Mouse (Mus musculus) heart, embryonic 10.5 days (tissue): ENCODE data around the gene Pgam5. TPM values are rescaled to one million over a fixed set of nuclear protein-coding genes. Genes with fewer than 3 reads are reported as not detected.
A peak's percentile ranks its signal among the peaks of the same experiment; 100 is the strongest.

Experiments used
- DNase-seq: peaks from one replicate; pipeline ENCODE4 v3.0.0-alpha.2; 2017; ENCODE audit warnings: low spot score
- H3K27ac ChIP-seq: fragments of 300-500 bp; sonication (generic); 2 replicates; pipeline ENCODE4 v1.5.1; 2016; ENCODE audit warnings: mild to moderate bottlenecking
- H3K27me3 ChIP-seq: fragments of 300-500 bp; sonication (generic); 2 replicates; pipeline ENCODE4 v1.6.1; 2016; ENCODE audit warnings: mild to moderate bottlenecking; ENCODE audit not compliant: poor library complexity, insufficient read depth, severe bottlenecking
- H3K36me3 ChIP-seq: fragments of 300-500 bp; sonication (generic); 2 replicates; pipeline ENCODE4 v1.6.1; 2016; ENCODE audit warnings: mild to moderate bottlenecking, moderate library complexity
- H3K4me1 ChIP-seq: fragments of 300-500 bp; sonication (generic); 2 replicates; pipeline ENCODE4 v1.6.1; 2016; ENCODE audit warnings: mild to moderate bottlenecking
- H3K4me3 ChIP-seq: fragments of 300-500 bp; sonication (generic); 2 replicates; pipeline ENCODE4 v1.5.1; 2016; ENCODE audit warnings: mild to moderate bottlenecking, moderate library complexity
- H3K9me3 ChIP-seq: fragments of 300-500 bp; sonication (generic); 2 replicates; pipeline ENCODE4 v1.6.1; 2016; ENCODE audit warnings: mild to moderate bottlenecking, moderate library complexity
- WGBS: fragments of 180-500 bp; shearing (Covaris S2); methylation state at CpG from one replicate; pipeline ENCODE4 v1.1.7; 2016; 5-methylcytosine and 5-hydroxymethylcytosine counted together
- polyA plus RNA-seq: library from polyadenylated mRNA; unstranded; fragments of >200 nt; fragmentation: Nextera tagmentation; extraction: Ambion mirVana; gene quantifications from 2 replicates; pipeline ENCODE4 v1.2.1, GENCODE M21; 2016

Gene Pgam5
- 74.5 and 81.2 TPM in 2 replicates for polyA plus RNA-seq

DNA sequence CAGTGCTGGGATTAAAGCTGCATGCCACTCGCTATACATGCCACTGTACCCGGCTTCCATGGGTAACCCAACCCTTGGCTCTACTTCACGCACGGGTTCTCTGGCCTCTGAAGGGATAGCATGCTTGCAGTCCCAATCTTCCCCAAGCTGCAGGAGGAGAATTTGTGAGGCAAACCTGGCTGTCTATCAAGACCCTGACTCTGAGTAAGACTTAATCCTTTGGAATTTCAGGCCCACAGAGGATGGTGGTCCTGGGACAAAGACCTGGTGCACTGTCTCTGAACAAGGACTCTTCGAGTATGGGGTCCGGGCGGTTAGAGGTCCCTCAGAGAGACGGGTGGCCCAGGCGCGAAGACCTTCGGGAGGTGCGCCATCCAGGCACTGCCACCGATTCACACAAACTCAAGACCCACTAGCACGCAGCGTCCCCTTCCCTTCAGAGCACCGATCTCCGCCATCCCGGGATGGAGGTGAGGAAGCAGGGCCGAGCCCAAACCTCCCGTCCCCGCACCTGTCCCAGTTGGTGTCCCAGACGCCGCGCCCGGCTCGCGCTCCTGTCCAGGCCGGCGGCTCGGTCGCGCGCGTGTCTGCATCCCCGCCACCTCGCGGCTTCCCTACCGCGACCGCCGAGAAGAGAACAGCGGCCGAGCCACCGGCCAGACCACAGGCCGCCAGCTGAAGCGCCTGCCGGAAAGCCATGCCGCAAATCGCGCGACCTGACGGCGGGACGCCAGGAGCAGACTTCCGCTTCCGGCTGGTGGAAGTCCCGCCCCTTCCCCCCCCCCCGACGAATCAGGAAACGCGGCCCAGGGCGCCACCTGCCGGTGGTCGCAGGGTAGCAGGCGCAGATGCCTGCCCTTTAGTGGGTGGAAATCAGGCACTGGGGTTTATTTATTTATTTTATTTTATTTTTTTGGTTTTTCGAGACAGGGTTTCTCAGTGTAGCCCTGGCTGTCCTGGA lies at the start of gene Pgam5:
Pgam5 (minus strand) TSS at position 773 of the 961 bp plus-strand sequence.
- H3K4me1 ChIP-seq: peaks cover 5% of the 10 kb centered on the region
- peak within 1 kb of the TSS; percentile 88 for H3K4me3 ChIP-seq
- no peaks in the 10 kb centered on the region for H3K9me3 ChIP-seq
- DNase-seq: peak; percentile 95
- under 1% methylated on average over 63 of the region's 66 CpGs for WGBS
- H3K27ac ChIP-seq: peak within 1 kb of the TSS; percentile 89
- no peaks in the 10 kb centered on the region for H3K27me3 ChIP-seq
- peaks cover 29% of the 10 kb centered on the region for H3K36me3 ChIP-seq

DNA sequence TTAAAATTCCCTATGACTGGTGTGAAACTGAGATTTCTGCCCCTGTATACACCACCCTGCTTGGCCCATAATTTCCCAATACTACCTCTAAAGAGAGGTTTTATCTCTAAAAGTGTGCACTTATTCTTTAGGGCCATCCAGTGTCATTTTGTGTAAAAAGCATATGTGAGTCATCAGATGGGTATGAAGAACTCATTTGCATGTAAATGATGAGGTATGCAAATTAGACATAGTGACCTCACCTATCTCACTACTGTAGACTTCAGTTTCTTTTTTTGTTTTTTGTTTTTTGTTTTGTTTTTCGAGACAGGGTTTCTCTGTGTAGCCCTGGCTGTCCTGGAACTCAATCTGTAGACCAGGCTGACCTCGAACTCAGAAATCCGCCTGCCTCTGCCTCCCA lies 43.4 kb upstream of the Pgam5 start:
- 98% methylated on average over 3 of the region's 3 CpGs for WGBS
- DNase-seq: no peak
- H3K36me3 ChIP-seq: peaks cover 75% of the 10 kb centered on the region

DNA sequence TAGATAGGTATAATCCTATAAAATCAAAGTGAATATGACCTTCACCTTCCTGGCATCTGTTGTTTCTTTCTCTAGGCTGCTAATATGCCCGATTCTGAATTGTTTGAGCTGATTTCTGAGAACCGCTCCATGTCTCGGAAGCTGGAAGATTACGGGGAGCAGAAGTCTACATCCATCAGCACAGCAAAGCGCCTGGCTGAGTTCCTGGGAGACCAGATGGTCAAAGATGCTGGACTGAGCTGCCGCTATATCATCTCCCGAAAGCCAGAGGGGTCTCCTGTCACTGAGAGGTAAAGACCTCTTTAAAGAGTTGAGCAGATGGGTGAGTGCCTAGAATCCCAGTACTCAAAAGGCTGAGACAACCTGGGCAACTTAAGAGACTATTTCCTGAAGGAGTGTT lies 39.1 kb upstream of the Pgam5 start:
- Histone ChIP-seq H3K4me1 (no peaks in the 10 kb centered on the region), H3K27ac (no peak overlapping the region), H3K9me3 (no peaks in the 10 kb centered on the region), H3K36me3 (peaks cover 94% of the 10 kb centered on the region), H3K27me3 (no peaks in the 10 kb centered on the region), H3K4me3 (no peak overlapping the region)
- WGBS: 94% methylated on average over 7 of the region's 7 CpGs
- DNase-seq: no peak

More for the DNA sequence above, 43.4 kb upstream of the Pgam5 start:
- Histone ChIP-seq H3K4me3 (no peak overlapping the region), H3K27me3 (no peaks in the 10 kb centered on the region), H3K4me1 (no peaks in the 10 kb centered on the region), H3K27ac (no peak overlapping the region), H3K9me3 (no peaks in the 10 kb centered on the region)

DNA sequence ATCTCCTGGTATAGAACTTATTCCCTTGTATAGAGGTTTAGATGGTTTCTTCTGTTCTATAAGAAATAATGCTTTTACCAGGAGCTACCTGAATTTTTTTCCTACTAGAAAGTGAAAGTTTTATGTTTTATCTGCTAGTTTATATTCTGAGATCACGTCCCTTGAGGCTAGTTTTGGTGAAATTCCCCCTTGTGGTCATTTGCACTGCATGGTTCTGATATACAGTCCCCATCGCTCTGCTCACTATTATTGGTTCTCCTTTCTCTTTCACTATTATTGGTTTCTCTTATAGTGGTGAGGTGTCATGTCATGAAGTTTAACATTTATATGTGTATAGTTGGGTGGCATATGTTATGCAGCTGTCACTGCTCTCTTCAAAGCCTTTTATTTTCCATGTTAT lies 30.9 kb upstream of the Pgam5 start:
- Histone ChIP-seq H3K9me3 (no peaks in the 10 kb centered on the region), H3K27ac (no peak overlapping the region), H3K27me3 (no peaks in the 10 kb centered on the region), H3K4me3 (no peak overlapping the region), H3K36me3 (peaks cover 96% of the 10 kb centered on the region), H3K4me1 (no peaks in the 10 kb centered on the region)
- 89% methylated on average over 2 of the region's 2 CpGs for whole genome bisulfite sequencing
- no peak for DNase-seq

DNA sequence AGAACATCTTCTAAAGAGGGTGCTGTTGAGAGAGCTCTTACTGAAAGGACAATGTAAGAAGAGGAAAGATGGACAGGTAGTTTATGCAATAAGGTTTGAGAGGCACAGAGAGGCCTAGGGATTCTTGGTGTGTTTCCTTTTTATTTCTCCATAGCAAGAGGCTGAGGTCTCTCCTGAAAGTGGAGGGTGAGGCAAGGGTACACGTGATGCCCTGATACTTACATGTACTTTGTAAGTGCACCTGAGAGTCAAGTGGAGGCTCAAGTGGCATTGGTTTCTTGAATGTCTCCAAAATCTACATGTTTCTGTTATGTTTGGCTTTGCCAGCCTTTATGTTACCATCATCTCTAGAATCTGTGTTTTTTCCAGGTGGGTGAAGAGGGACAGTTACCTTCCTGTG lies 26.9 kb upstream of the Pgam5 start:
- Histone ChIP-seq H3K4me1 (no peaks in the 10 kb centered on the region), H3K9me3 (no peaks in the 10 kb centered on the region), H3K4me3 (no peak overlapping the region), H3K27ac (no peak overlapping the region), H3K36me3 (peaks cover 93% of the 10 kb centered on the region), H3K27me3 (no peaks in the 10 kb centered on the region)
- WGBS: 97% methylated on average over 1 of the region's 1 CpGs
- DNase-seq: no peak

DNA sequence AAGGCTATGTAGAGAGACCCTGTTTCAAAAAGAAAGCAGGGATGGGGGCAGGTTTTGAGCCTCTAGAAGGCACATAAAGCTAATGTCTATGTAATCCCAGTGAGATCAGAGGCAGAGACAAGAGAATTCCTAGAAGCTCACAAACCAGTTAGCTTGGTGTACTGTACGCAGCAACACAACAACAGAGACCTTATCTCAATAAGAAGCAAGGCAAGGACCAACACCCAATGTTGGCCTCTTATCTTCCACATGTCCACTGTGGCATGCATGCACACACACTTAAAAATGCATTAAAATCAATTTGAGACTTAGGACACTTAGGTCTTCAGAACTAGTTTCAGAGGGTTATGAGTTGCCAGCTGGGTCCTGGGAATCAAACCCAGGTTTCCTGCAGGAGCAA lies 21.9 kb upstream of the Pgam5 start:
- Histone ChIP-seq H3K4me1 (peaks cover 7% of the 10 kb centered on the region), H3K36me3 (peaks cover 71% of the 10 kb centered on the region)
- 86% methylated on average over 1 of the region's 1 CpGs for WGBS

DNA sequence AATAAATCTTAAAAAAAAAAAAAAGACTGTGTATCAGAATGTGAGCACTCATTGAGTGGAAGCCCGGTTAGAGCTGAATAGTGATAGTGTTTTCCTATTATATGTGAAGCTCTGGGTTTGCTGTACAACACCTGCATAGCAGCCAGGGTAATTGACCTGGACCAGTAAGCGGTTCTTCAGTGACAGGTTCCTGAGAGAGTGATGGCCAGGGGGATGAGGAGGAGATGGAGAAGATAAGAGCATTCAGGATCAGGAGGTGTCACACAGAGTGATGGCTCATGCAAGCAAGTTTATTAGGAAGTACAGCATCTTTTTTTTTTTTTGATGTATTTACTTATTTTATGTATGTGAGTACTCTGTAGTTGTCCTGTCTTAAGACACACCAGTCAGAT lies 17.4 kb upstream of the Pgam5 start:
- Histone ChIP-seq H3K4me3 (peak overlapping the region; percentile 87), H3K27ac (no peak overlapping the region), H3K4me1 (peaks cover 10% of the 10 kb centered on the region), H3K27me3 (no peaks in the 10 kb centered on the region; the same call in 1 of the 2 replicates), H3K36me3 (peaks cover 31% of the 10 kb centered on the region), H3K9me3 (no peaks in the 10 kb centered on the region)
- 68% methylated on average over 2 of the region's 2 CpGs for WGBS
- no peak for DNase-seq

More for the DNA sequence above, 21.9 kb upstream of the Pgam5 start:
- Histone ChIP-seq H3K27ac (no peak overlapping the region), H3K9me3 (no peaks in the 10 kb centered on the region), H3K27me3 (no peaks in the 10 kb centered on the region), H3K4me3 (no peak overlapping the region)
- no peak for DNase-seq

DNA sequence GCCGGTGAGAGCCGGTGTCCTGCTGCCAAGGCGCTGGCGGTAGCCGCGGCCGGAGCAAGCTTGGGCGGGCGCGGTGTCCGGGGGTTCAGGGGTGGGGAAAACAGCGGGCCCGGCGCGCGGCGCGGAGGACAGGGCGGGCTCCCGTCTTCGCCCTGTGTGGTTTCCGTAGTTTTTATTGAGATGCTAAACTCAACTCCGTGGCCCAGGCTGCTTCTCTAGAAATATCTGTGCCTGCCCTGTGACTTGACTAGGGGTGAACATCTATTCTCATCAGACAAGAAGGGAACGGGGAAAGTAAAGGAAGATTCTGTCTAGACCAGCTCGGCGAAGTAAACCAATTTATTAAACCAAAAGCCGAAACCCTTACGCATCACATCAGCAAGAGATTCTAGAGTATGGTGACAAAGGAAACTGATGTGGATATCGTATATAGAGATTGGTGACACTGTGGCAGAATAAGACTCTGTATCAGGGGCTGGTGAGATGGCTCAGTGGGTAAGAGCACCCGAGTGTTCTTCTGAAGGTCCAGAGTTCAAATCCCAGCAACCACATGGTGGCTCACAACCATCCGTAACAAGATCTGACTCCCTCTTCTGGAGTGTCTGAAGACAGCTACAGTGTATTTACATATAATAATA lies 16.9 kb upstream of the Pgam5 start:
- DNase-seq: no peak
- H3K27me3 ChIP-seq: no peaks in the 10 kb centered on the region; the same call in 1 of the 2 replicates
- 4% methylated on average over 31 of the region's 31 CpGs for WGBS

DNA sequence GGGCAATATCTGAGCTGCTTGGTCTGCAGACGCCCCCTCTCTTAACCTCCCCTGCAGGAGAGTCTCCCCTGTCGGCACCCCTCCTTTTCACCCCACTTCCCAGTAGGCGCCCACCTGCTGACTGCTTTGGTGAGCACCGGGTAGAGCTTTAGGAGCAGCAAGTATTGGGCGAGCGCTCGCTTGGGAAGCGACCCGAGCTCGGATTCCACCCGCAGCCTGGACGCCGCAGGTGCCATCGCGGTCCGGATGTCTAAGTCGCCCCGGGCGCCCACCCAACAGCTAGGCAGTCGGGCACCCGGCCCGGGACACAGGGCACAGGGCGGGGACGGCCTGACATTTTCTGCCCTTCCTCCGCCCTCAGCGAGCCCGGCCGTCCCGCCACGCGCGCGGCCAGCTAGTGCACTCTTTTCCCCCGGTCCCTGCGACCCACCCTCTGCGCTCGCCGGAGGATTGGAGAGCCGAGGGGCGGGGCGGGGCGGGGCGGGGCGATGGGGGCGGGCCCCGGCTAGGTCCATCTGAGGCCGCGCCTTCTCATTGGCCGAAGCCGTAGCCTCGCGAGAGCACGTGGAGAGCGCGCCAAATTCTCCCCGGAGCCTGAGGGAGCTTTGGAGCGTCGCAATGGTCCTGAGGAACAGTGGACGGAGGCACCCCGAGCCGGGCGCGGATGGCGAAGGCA lies 16.2 kb upstream of the Pgam5 start, which contains the start of the genes Pxmp2 and Pole:
Pxmp2 (minus strand) TSS at position 417 of the 676 bp plus-strand sequence.
Pole (plus strand) TSS at position 537 of the 676 bp plus-strand sequence.
- Histone ChIP-seq H3K36me3 (peaks cover 20% of the 10 kb centered on the region), H3K27me3 (no peaks in the 10 kb centered on the region; the same call in 1 of the 2 replicates), H3K4me3 (peak within 1 kb of the TSS; percentile 87), H3K27ac (peak within 1 kb of the TSS; percentile 93), H3K4me1 (peaks cover 10% of the 10 kb centered on the region), H3K9me3 (no peaks in the 10 kb centered on the region)
- DNase-seq: peak; percentile 98
- WGBS: under 1% methylated on average over 61 of the region's 64 CpGs

More for the DNA sequence above, 16.9 kb upstream of the Pgam5 start:
- Histone ChIP-seq H3K36me3 (peaks cover 26% of the 10 kb centered on the region), H3K27ac (peak overlapping the region; percentile 93), H3K9me3 (no peaks in the 10 kb centered on the region), H3K4me3 (peak overlapping the region; percentile 87), H3K4me1 (peaks cover 10% of the 10 kb centered on the region)

DNA sequence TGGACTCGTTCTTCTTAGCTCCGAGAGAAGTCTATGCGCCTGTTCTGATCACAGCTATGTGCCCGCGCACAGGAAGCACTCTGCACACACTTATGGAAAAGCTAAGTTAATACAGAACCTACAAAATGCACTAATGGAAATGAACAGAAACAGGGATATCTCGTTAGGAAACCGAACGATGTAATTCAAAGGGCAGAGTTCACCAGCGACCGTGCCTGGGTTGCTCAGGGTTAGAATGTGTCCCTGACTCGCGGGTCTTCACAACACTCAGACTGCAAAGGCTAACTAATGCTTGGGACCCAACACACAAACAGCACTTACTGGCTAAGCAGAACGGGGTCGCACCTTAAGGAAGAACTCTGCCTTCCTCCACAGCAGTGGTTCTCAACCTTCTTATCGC lies 15.4 kb upstream of the Pgam5 start:
- H3K4me1 ChIP-seq: peaks cover 10% of the 10 kb centered on the region
- H3K27ac ChIP-seq: no peak overlapping the region
- no peak for DNase-seq
- no peaks in the 10 kb centered on the region; the same call in 1 of the 2 replicates for H3K27me3 ChIP-seq
- 3% methylated on average over 15 of the region's 15 CpGs for WGBS
- H3K36me3 ChIP-seq: peaks cover 12% of the 10 kb centered on the region
- peak overlapping the region; percentile 87 for H3K4me3 ChIP-seq
- H3K9me3 ChIP-seq: no peaks in the 10 kb centered on the region

DNA sequence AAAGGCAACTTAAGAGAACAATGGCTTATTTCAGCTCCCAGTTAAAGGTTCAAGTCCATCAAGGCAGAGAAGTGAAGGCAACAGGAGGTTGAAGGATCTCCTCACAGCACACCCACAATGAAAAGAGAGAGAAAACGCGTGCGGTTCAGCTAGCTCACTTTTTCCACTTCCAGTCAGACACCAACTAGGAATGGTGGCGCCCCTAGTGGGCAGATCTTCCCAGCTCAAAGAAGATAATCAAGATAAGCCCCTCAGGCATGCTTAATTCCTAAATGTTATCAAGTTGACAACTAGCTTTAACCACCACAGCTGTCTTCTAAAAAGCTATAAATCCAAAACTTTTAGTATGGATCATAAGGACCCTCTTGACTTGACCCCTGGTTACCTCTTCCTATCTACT lies 14.8 kb upstream of the Pgam5 start:
- no peak overlapping the region for H3K27ac ChIP-seq
- H3K27me3 ChIP-seq: no peaks in the 10 kb centered on the region; the same call in 1 of the 2 replicates
- H3K9me3 ChIP-seq: no peaks in the 10 kb centered on the region
- peaks cover 6% of the 10 kb centered on the region for H3K36me3 ChIP-seq
- WGBS: 9% methylated on average over 4 of the region's 4 CpGs
- peak; percentile 84 for DNase-seq
- peak overlapping the region; percentile 87 for H3K4me3 ChIP-seq
- peaks cover 10% of the 10 kb centered on the region for H3K4me1 ChIP-seq

DNA sequence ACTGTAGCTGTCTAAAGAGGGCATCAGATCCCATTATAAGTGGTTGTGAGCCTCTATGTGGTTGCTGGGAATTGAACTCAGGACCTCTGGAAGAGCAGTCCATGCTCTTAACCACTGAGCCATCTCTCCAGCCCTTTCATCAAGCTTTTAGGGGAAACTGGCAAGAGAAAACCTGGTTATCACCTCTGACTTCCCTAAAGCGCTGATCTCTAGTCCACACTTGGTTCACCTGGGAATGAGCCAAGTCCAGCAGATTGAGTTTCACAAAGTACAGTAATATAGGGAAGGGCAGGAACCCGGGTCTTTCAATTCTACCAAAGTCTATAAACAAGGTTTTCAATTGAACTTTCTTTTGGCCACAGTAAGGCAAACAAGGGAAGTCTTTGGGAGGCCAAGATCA lies 12.3 kb upstream of the Pgam5 start:
- DNase-seq: no peak
- Histone ChIP-seq H3K27ac (no peak overlapping the region), H3K4me1 (peaks cover 4% of the 10 kb centered on the region), H3K27me3 (no peaks in the 10 kb centered on the region; the same call in 1 of the 2 replicates), H3K4me3 (no peak overlapping the region), H3K9me3 (no peaks in the 10 kb centered on the region), H3K36me3 (no peaks in the 10 kb centered on the region)
- 82% methylated on average over 2 of the region's 2 CpGs for WGBS
